8 mouse cellular contexts compared by ENCODE assay signal in the genomic region with DNA sequence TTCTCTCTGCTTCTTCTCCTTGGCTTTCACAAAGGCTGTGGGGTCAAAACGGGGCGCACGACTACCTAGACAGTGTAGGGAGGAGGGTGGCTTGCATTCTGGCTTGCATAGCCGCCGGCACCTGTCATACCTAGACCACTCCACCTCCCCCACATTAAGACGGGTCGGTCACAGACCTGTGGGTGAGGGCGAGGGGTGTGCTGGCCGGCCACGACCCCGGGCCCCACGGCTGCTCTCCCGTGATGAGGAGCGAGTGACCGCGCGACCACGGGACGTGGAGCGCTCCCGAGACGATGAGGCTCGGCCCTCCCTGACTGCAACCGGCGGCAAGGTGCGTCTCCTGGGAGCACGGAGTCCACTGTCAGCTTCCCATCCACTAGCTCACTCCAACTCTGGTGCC. TPM values are rescaled to one million over a fixed set of nuclear protein-coding genes. Genes with fewer than 3 reads are reported as not detected.
A peak's percentile ranks its signal among the peaks of the same experiment; 100 is the strongest.
DNase-seq lines count a peak whose midpoint lies in the region; ATAC-seq and TF ChIP-seq lines count a peak whose summit lies in the region.

No protein-coding gene starts in this region.

- peak overlapping the region; percentile 41 for H3K4me3 ChIP-seq in kidney, embryonic 16.5 days (ENCODE audit: low read length)
- H3K4me3 ChIP-seq in forebrain, embryonic 11.5 days (ENCODE audit: low read depth, low read length), result no peak overlapping the region; the same call in 1 of the 2 replicates
- peak overlapping the region; percentile 35; the same call in 1 of the 2 replicates for H3K4me3 ChIP-seq in intestine, embryonic 14.5 days (ENCODE audit: low read depth, low read length)
- peak overlapping the region; percentile 49 for H3K4me3 ChIP-seq in midbrain, postnatal 0 days (ENCODE audit: low read depth, low read length)

- DNase-seq in kidney, adult 11 months, result no peak
- peak; percentile 64 for DNase-seq in forebrain, embryonic 11.5 days (ENCODE audit: low spot score)
- no peak for DNase-seq in intestine, embryonic 14.5 days (ENCODE audit: low spot score)
- no peak for DNase-seq in midbrain, postnatal 0 days (ENCODE audit: low spot score)
- DNase-seq in MN1 (ENCODE audit: low spot score), result no peak
- DNase-seq in embryo, embryonic 10 days (ENCODE audit: low spot score), result no peak
- DNase-seq in gastrocnemius, adult 18-20 months (ENCODE audit: low spot score), result no peak

- peaks cover 21% of the 10 kb centered on the region for H3K4me1 ChIP-seq in kidney, embryonic 16.5 days (ENCODE audit: insufficient read depth, low read length)
- H3K4me1 ChIP-seq in forebrain, embryonic 11.5 days (replicated peaks; ENCODE audit: control insufficient read depth, insufficient read depth, low read length), result peaks cover 10% of the 10 kb centered on the region
- H3K4me1 ChIP-seq in intestine, embryonic 14.5 days (replicated peaks; ENCODE audit: control insufficient read depth, insufficient read depth, low read length), result peaks cover 15% of the 10 kb centered on the region
- H3K4me1 ChIP-seq in midbrain, postnatal 0 days (ENCODE audit: insufficient read depth, low read length), result no peaks in the 10 kb centered on the region

- no peak for TF ChIP-seq CTCF in midbrain, postnatal 0 days (IDR thresholded peaks at IDR 0.05)

- peak; percentile 47 for ATAC-seq in kidney, embryonic 16.5 days (ENCODE audit: low FRiP score, low TSS enrichment)
- peak; percentile 34; the same call in 1 of the 2 replicates for ATAC-seq in forebrain, embryonic 11.5 days (replicated peaks; ENCODE audit: low FRiP score)
- ATAC-seq in intestine, embryonic 14.5 days (replicated peaks; ENCODE audit: low FRiP score, low TSS enrichment, low read depth), result peak; percentile 25; the same call in 1 of the 2 replicates
- peak; percentile 35 for ATAC-seq in midbrain, postnatal 0 days (ENCODE audit: low FRiP score)

- H3K9ac ChIP-seq in kidney, embryonic 16.5 days (replicated peaks; ENCODE audit: low read length), result peak overlapping the region; percentile 36; the same call in 1 of the 2 replicates
- H3K9ac ChIP-seq in forebrain, embryonic 11.5 days (ENCODE audit: low read length), result no peak overlapping the region
- no peak overlapping the region for H3K9ac ChIP-seq in intestine, embryonic 14.5 days (ENCODE audit: low read length)
- H3K9ac ChIP-seq in midbrain, postnatal 0 days (replicated peaks; ENCODE audit: low read length, poor library complexity, severe bottlenecking), result peak overlapping the region; percentile 68

- 0 out of 2 replicates have a peak, but pooled peaks cover 2% of the 10 kb centered on the region for H3K36me3 ChIP-seq in kidney, embryonic 16.5 days (ENCODE audit: insufficient read depth, low read length)
- no peaks in the 10 kb centered on the region for H3K36me3 ChIP-seq in forebrain, embryonic 11.5 days (ENCODE audit: control insufficient read depth, insufficient read depth, low read length)
- H3K36me3 ChIP-seq in intestine, embryonic 14.5 days (ENCODE audit: control insufficient read depth, insufficient read depth, low read length), result no peaks in the 10 kb centered on the region
- H3K36me3 ChIP-seq in midbrain, postnatal 0 days (ENCODE audit: insufficient read depth, low read length), result no peaks in the 10 kb centered on the region

- no peak overlapping the region for H3K27ac ChIP-seq in kidney, embryonic 16.5 days (ENCODE audit: low read length)
- no peak overlapping the region for H3K27ac ChIP-seq in forebrain, embryonic 11.5 days (ENCODE audit: low read depth, low read length)
- no peak overlapping the region for H3K27ac ChIP-seq in intestine, embryonic 14.5 days (ENCODE audit: low read depth)
- 0 out of 2 replicates have a peak overlapping the region, but pooled peaks have one; percentile 43 for H3K27ac ChIP-seq in midbrain, postnatal 0 days (ENCODE audit: low read depth, low read length)

- no peaks in the 10 kb centered on the region for H3K9me3 ChIP-seq in kidney, embryonic 16.5 days (ENCODE audit: low read length)
- H3K9me3 ChIP-seq in forebrain, embryonic 11.5 days (ENCODE audit: control insufficient read depth, low read length), result no peaks in the 10 kb centered on the region
- no peaks in the 10 kb centered on the region for H3K9me3 ChIP-seq in intestine, embryonic 14.5 days (ENCODE audit: control insufficient read depth, low read length)
- no peaks in the 10 kb centered on the region for H3K9me3 ChIP-seq in midbrain, postnatal 0 days (ENCODE audit: low read length)

- H3K27me3 ChIP-seq in kidney, embryonic 16.5 days (ENCODE audit: insufficient read depth, low read length), result peaks cover 8% of the 10 kb centered on the region; the same call in 1 of the 2 replicates
- peaks cover 4% of the 10 kb centered on the region for H3K27me3 ChIP-seq in forebrain, embryonic 11.5 days (ENCODE audit: control insufficient read depth, insufficient read depth, low read length)
- peaks cover 7% of the 10 kb centered on the region for H3K27me3 ChIP-seq in intestine, embryonic 14.5 days (replicated peaks; ENCODE audit: control insufficient read depth, insufficient read depth, low read length)
- no peaks in the 10 kb centered on the region for H3K27me3 ChIP-seq in midbrain, postnatal 0 days (ENCODE audit: insufficient read depth, low read length)

- H3K4me2 ChIP-seq in kidney, embryonic 16.5 days (replicated peaks; ENCODE audit: low read depth, low read length), result peak overlapping the region; percentile 62
- no peak overlapping the region for H3K4me2 ChIP-seq in forebrain, embryonic 11.5 days (ENCODE audit: low read depth, low read length, severe bottlenecking)
- peak overlapping the region; percentile 86 for H3K4me2 ChIP-seq in intestine, embryonic 14.5 days (ENCODE audit: low read length)
- peak overlapping the region; percentile 95 for H3K4me2 ChIP-seq in midbrain, postnatal 0 days (ENCODE audit: low read depth, low read length, poor library complexity, severe bottlenecking)

- 17% methylated on average over 27 of the region's 27 CpGs for WGBS in kidney, embryonic 16.5 days
- whole genome bisulfite sequencing in forebrain, embryonic 11.5 days, result 30% methylated on average over 27 of the region's 27 CpGs
- WGBS in intestine, embryonic 14.5 days, result 31% methylated on average over 27 of the region's 27 CpGs
- WGBS in midbrain, postnatal 0 days, result 31% methylated on average over 27 of the region's 27 CpGs

RNA-seq across cellular contexts. Expression of gene Ccdc61, which starts 17.2 kb away (rescaled TPM):
- 30.8 and 31.7 TPM in 2 replicates for polyA plus RNA-seq in kidney, embryonic 16.5 days (2015; fragmentation: Nextera tagmentation; extraction: Ambion mirVana)
- polyA plus RNA-seq in forebrain, embryonic 11.5 days (2014; fragmentation: Nextera tagmentation; extraction: Ambion mirVana), result 32.2 and 32.6 TPM in 2 replicates
- polyA plus RNA-seq in intestine, embryonic 14.5 days (2014; fragmentation: Nextera tagmentation; extraction: Ambion mirVana), result 21.5 and 21.7 TPM in 2 replicates
- 21.3 and 25.5 TPM in 2 replicates for total RNA-seq in midbrain, postnatal 0 days (2014; rRNA removed)
- 29.5 and 35.2 TPM in 2 replicates for polyA plus RNA-seq in midbrain, postnatal 0 days (2015; fragmentation: Nextera tagmentation; extraction: Ambion mirVana)
- total RNA-seq in gastrocnemius, adult 18-20 months (2021), result 1 to 10 TPM; 3.6 to 5.6 TPM

RNA-seq across cellular contexts. Expression of gene Pglyrp1, which starts 21.9 kb away (rescaled TPM):
- 1.8 TPM in 2 replicates for polyA plus RNA-seq in kidney, embryonic 16.5 days (2015; fragmentation: Nextera tagmentation; extraction: Ambion mirVana)
- polyA plus RNA-seq in forebrain, embryonic 11.5 days (2014; fragmentation: Nextera tagmentation; extraction: Ambion mirVana), result 0.48 and 0.94 TPM in 2 replicates
- 17.7 and 26.7 TPM in 2 replicates for polyA plus RNA-seq in intestine, embryonic 14.5 days (2014; fragmentation: Nextera tagmentation; extraction: Ambion mirVana)
- total RNA-seq in midbrain, postnatal 0 days (2014; rRNA removed), result 17.3 and 18.2 TPM in 2 replicates
- 26.8 and 27.1 TPM in 2 replicates for polyA plus RNA-seq in midbrain, postnatal 0 days (2015; fragmentation: Nextera tagmentation; extraction: Ambion mirVana)
- total RNA-seq in gastrocnemius, adult 18-20 months (2021), result under 1 TPM in 1 of 2 experiments, not detected in 1; 0.37 TPM

RNA-seq across cellular contexts. Expression of gene Nova2, which starts 32.7 kb away (rescaled TPM):
- 0.67 and 0.77 TPM in 2 replicates for polyA plus RNA-seq in kidney, embryonic 16.5 days (2015; fragmentation: Nextera tagmentation; extraction: Ambion mirVana)
- 6.9 and 8.3 TPM in 2 replicates for polyA plus RNA-seq in forebrain, embryonic 11.5 days (2014; fragmentation: Nextera tagmentation; extraction: Ambion mirVana)
- polyA plus RNA-seq in intestine, embryonic 14.5 days (2014; fragmentation: Nextera tagmentation; extraction: Ambion mirVana), result 0.66 and 0.75 TPM in 2 replicates
- 20.9 and 26.5 TPM in 2 replicates for total RNA-seq in midbrain, postnatal 0 days (2014; rRNA removed)
- 8.7 and 10.1 TPM in 2 replicates for polyA plus RNA-seq in midbrain, postnatal 0 days (2015; fragmentation: Nextera tagmentation; extraction: Ambion mirVana)
- 1 to 10 TPM; 1.1 to 1.9 TPM for total RNA-seq in gastrocnemius, adult 18-20 months (2021)

RNA-seq across cellular contexts. Expression of gene Mill2, which starts 53.2 kb away (rescaled TPM):
- 1.4 and 1.6 TPM in 2 replicates for polyA plus RNA-seq in kidney, embryonic 16.5 days (2015; fragmentation: Nextera tagmentation; extraction: Ambion mirVana)
- 0.09 TPM in 1 of 2 replicates, not detected in the other for polyA plus RNA-seq in forebrain, embryonic 11.5 days (2014; fragmentation: Nextera tagmentation; extraction: Ambion mirVana)
- 0.62 and 1.1 TPM in 2 replicates for polyA plus RNA-seq in intestine, embryonic 14.5 days (2014; fragmentation: Nextera tagmentation; extraction: Ambion mirVana)
- 2.0 and 3.3 TPM in 2 replicates for total RNA-seq in midbrain, postnatal 0 days (2014; rRNA removed)
- polyA plus RNA-seq in midbrain, postnatal 0 days (2015; fragmentation: Nextera tagmentation; extraction: Ambion mirVana), result 0.64 and 0.93 TPM in 2 replicates
- 1 to 10 TPM; 1.8 to 3.0 TPM for total RNA-seq in gastrocnemius, adult 18-20 months (2021)

Comparison
In these comparisons a context has a peak if more than half of its experiments do, and no peak if none do; other contexts are left out.
1. H3K9ac ChIP-seq: peak in kidney, embryonic 16.5 days (single experiment) and midbrain, postnatal 0 days (single experiment); none in forebrain, embryonic 11.5 days (single experiment) and intestine, embryonic 14.5 days (single experiment).
2. Peak in every context shown above with its lines, with median percentiles within 50 percentile points of each other: ATAC-seq.